Mouse (Mus musculus): ENCODE data around the gene Cep41.

Cep41 gene

GRCm38 (mm10) chr6:30710371-30711364, 17.1 kb upstream of the Cep41 start:
- no peak for DNase-seq

GRCm38 (mm10) chr6:30709115-30709514, 15.6 kb upstream of the Cep41 start:
- no peak for DNase-seq

- DNase-seq: no peak
Observed at GRCm38 (mm10) chr6:30703977-30704602, 10.5 kb upstream of the Cep41 start.

DNA sequence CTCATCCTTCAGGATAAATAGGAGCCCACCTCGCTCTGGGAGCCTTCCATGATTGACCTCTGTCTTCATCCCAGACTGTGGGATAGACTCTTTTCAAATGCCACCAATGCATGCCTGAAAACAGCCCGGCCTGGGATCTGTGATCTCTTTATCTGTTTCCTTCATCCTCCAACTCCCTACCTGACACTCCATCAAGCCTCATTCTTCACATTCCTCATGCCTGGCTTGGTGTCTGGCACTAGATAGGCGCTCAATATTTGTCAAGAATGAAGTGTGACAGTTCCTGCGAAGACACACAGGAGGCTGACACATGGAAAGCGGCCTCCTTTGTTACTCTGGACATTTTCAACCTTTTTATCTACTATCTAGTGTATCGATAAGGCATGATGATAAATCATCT, 9.9 kb upstream of the Cep41 start:
- DNase-seq: no peak

DNA sequence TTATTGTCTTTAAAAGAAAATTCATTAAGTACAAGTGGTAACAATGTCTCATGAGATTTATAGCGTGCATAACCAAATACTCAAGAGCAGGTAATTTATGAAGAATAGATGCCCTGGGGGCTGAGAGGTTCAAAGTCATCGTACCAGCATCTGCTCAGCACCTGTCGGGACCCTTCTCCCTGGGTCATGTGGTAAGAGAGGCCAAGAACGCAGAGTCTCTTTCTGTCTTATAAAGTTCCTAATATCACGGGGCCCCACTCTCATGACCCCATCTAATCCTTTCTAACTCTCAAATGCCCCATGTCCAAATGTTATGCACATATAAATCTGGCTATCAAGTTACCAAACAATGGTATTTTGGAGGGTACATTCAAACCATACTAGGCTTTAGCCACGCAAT, 9.3 kb upstream of the Cep41 start:
- no peak for DNase-seq

DNA sequence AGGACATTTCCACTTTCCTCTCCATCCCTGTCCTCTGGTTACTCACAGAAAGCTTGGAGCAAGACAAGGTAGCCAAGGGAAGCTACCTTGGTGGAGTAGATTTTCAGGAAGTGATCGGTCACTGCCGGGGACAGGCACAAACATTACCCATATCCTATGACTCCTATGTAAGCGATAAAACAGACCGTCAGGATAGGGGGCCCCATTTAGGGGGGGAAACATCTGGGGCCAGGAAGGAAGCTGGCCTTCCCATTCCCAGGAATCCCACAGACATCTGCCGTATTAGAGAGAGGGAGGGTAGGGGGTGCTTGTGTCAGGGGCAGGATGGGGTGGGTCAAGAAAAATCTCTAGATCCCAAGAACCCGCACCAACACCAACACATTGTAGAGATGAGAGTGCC, 6.6 kb upstream of the Cep41 start:
- DNase-seq: no peak

GRCm38 (mm10) chr6:30698036-30698435, 4.5 kb upstream of the Cep41 start:
- DNase-seq: no peak

- DNase-seq: no peak
Observed at GRCm38 (mm10) chr6:30697464-30697863, 3.9 kb upstream of the Cep41 start.

- DNase-seq: no peak
Observed at GRCm38 (mm10) chr6:30695124-30695523, 1.6 kb upstream of the Cep41 start.

- no peak for DNase-seq
Observed at GRCm38 (mm10) chr6:30694209-30694608, 660 bp upstream of the Cep41 start.

DNA sequence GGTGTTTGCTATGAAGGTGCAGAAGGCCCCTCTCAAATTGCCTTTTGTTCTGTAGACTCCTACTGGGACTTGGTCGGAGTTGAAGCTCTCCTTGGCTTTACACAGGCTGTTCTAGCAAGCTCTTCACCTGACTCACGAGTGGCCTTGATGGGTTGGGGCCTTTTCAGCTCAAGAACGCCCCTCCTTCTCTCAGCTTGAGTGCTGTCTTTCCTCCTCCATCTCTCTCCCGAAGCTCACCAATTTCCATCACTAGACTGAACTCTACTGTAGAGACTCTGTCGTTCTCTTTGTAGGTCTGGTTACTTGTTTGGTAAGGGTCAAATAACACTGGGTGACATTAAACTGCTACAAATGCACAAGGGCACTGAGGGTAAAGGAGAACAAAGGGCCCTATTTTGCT, 723 bp downstream of the Cep41 start:
- DNase-seq: no peak

DNA sequence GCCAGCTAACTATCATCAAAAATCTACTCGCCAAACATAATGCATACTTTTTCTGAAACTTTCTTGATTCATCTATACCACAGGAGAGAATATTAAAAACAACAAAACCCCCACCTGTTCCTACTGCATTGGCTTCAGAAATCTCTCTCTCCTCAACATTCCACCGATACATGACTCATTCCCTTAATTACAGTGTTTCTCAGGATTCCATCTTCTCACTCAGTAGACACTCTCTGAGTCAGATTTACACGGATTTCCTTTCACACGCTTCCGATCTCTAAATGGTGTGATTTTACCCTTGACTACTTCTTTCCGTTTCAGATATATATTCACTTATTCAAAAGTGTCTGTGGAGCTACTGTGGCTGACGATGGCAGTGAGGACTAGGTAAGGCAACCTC, 6.4 kb downstream of the Cep41 start:
- DNase-seq: no peak

DNA sequence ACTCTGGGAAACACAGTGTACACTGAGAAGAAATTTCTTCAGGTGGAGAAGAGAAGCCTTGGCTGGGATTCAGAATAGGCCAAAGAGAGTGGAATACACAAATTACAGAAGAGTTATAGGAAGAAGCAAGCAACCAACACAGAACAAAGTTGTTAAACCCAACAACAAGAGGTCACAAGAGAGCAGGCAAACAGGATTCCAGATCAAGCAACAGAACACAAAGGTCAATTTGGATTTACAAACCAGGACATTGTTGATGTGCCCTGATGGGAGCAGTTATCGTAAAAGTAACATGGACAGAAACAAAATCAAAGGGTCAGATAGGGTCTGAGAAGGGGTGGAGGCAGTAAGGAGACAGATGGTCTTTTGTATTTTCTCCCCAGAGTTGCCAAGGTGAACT, 9.0 kb downstream of the Cep41 start:
- no peak for DNase-seq

GRCm38 (mm10) chr6:30681935-30682900, 11.3 kb downstream of the Cep41 start:
- DNase-seq: no peak

GRCm38 (mm10) chr6:30680442-30680841, 13.1 kb downstream of the Cep41 start:
- no peak for DNase-seq

DNA sequence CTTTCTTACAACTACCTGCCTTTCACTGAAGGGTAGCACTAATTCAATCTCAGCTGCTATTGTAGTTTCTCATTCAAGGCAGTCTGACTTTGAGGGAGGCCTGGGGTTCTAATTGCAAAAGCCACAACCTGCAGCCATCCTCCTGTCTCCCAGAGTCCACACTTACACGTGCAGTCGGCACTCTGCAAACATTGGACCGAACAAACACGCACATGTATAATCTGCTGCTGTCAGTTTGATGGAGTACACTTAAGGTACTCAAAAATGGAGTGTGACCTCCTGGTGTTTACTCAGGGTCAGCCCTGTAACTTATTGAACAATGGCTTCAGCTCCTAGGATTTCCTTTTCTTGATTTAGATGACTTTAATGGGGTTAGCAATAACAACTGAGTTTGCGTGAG, 14.0 kb downstream of the Cep41 start:
- DNase-seq: no peak

DNA sequence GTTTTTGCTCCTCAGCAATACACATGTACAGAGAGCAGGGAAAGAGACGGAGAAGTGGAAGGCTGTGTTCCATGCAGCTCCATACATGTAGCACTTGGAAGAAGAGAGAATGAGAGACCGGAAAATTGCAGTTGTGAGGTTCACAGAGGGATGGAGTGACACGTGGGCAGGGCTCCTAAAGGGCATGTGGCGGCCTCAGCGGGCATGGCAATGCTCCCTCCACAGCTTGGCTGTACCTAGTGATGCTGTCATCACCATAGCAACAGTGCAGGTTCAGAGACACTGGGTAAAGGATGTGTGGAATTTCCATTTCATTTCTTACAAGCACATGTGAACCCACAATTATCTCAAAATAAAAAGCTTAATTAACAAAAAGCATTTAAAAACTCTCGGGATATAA, 15.1 kb downstream of the Cep41 start:
- no peak for DNase-seq

DNA sequence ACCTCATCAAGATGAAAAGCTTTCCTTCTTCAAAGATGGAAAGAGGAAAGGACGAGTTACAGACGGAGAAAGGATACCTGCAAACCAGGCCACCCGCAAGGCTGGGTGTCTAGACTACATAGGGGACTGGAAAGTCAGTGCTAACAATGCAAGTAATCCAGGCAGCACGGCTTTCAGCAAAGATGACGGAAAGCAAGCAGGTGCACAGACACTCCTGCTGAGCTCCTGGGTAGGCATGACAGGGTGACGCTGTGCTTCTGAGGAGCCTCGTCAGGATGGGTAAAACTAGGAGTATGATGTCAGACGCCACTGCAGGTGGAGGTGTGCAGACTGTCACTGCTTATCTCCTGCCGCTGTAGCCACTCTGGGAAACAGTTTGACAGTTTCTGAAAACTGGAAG, 16.0 kb downstream of the Cep41 start:
- no peak for DNase-seq

DNA sequence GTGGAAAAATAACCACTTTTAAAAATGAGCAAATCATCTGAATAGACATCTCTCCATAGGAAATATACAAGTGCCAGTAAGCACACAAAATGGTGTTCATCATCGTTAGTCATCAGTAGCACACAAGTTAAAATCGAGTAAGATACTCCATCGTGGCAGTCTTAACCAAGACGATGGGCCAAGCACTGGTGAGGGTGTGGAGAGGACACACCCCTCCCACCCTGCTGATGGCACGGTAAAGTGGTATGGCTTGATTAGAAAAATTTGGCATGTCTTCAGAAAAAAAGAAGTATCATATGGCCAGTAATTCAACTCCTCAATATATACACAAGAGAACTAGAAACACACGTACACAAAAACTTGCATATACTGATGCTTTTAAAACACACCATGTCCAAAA, 17.0 kb downstream of the Cep41 start:
- no peak for DNase-seq

- no peak for DNase-seq
Observed at GRCm38 (mm10) chr6:30675281-30675771, 18.2 kb downstream of the Cep41 start.

GRCm38 (mm10) chr6:30674714-30675280, 18.8 kb downstream of the Cep41 start:
- no peak for DNase-seq

GRCm38 (mm10) chr6:30673764-30674561, 19.6 kb downstream of the Cep41 start:
- no peak for DNase-seq

All from kidney, adult 9 months (tissue).